Mouse (Mus musculus) brain, embryonic 18.5 days (tissue): Measurements from ENCODE around the gene Chmp6.

Experiments
- DNase-seq: peaks from one replicate; pipeline ENCODE4 v3.0.0-alpha.2; 2012; ENCODE audit warnings: low read depth, low spot score

Gene Chmp6

GRCm38 (mm10) chr11:119958856-119959255, 45.6 kb downstream of the Chmp6 start:
- no peak for DNase-seq

GRCm38 (mm10) chr11:119959714-119960113, 46.5 kb downstream of the Chmp6 start:
- DNase-seq = no peak

GRCm38 (mm10) chr11:119960671-119961070, 47.4 kb downstream of the Chmp6 start:
- DNase-seq = no peak

GRCm38 (mm10) chr11:119961511-119961910, 48.3 kb downstream of the Chmp6 start:
- DNase-seq = no peak

- no peak for DNase-seq
Measured at GRCm38 (mm10) chr11:119965053-119965452, 51.8 kb downstream of the Chmp6 start.

- no peak for DNase-seq
Measured at GRCm38 (mm10) chr11:119966294-119966693, 53.1 kb downstream of the Chmp6 start.

- DNase-seq = no peak
Measured at GRCm38 (mm10) chr11:119967401-119967800, 54.2 kb downstream of the Chmp6 start.

GRCm38 (mm10) chr11:119967892-119968291, 54.7 kb downstream of the Chmp6 start:
- DNase-seq = no peak
